Mouse (Mus musculus): ENCODE measurements around the gene Bach1.

- TF ChIP-seq CTCF (IDR thresholded peaks at IDR 0.05): no peak
- no peak for TF ChIP-seq EP300 (IDR thresholded peaks at IDR 0.05)
These were observed 46.6 kb downstream of the Bach1 start for GRCm38 (mm10) chr16:87745192-87745945.
